Mouse (Mus musculus): Measurements from ENCODE around the gene Atf6b.

DNA sequence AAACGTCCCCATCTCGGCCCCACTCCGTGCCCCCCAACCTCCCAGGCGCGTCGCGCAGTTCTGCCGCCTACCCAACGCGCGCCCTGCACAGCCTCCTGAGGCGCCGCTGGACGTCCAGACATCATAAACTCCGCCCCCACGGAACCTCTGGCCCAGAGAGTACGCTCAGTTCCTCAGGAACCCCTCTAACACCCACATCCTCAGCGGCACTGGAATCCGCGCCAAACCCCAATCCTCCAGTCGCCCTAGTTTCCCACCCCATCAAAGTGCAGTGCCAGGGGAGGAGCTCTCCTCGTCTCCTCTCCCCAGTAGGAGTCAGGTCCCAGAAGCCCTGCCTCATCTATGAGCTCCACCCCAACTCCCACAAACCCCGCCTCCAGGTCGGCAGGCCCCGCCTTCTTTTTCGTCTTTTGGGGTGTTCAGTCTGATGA lies 14.7 kb upstream of the Atf6b start:
- TF ChIP-seq CTCF (IDR thresholded peaks at IDR 0.05; ENCODE audit: control insufficient read depth, insufficient read depth, insufficient replicate concordance, low read depth, low read length) (no peak), POLR2A (IDR thresholded peaks at IDR 0.05; ENCODE audit: control insufficient read depth, low read depth, low read length) (no peak)
